Mouse (Mus musculus) liver, embryonic 11.5 days (tissue): ENCODE measurements at regions not wholly inside any gene's neighbourhood (a gene's known extent, or its start where the extent isn't known, plus 50 kb on each side); places are given as distances from the start of the nearest gene placed in this dataset.

Experiments used
- ATAC-seq: fragments of 200-750 bp; cut with Nextera tagmentation; replicated peaks from 2 replicates; pipeline ENCODE4 v1.8.0; 2017; ENCODE audit warnings: moderate number of reproducible peaks, mild to moderate bottlenecking, moderate TSS enrichment, moderate library complexity; ENCODE audit not compliant: low FRiP score
- DNase-seq: peaks from one replicate; pipeline ENCODE4 v3.0.0-alpha.2; 2017; ENCODE audit warnings: low spot score
- H3K27ac ChIP-seq: fragments of 300-500 bp; sonication (generic); 2 replicates; pipeline ENCODE4 v1.5.1; 2014; ENCODE audit warnings: mild to moderate bottlenecking, low read depth, low read length, control low read depth
- H3K27me3 ChIP-seq: fragments of 300-500 bp; sonication (generic); replicated peaks from 2 replicates; pipeline ENCODE4 v1.6.1; 2014; ENCODE audit warnings: low read length, mixed read lengths; ENCODE audit not compliant: control insufficient read depth, insufficient read depth
- H3K36me3 ChIP-seq: fragments of 300-500 bp; sonication (generic); 2 replicates; pipeline ENCODE4 v1.6.1; 2014; ENCODE audit warnings: mild to moderate bottlenecking, low read length, moderate library complexity, mixed read lengths; ENCODE audit not compliant: control insufficient read depth, insufficient read depth
- H3K4me1 ChIP-seq: fragments of 300-500 bp; sonication (generic); replicated peaks from 2 replicates; pipeline ENCODE4 v1.6.1; 2014; ENCODE audit warnings: low read length, mixed read lengths; ENCODE audit not compliant: control insufficient read depth, insufficient read depth
- H3K4me2 ChIP-seq: fragments of 300-500 bp; sonication (generic); 2 replicates; pipeline ENCODE4 v1.6.1; 2014; ENCODE audit warnings: mild to moderate bottlenecking, control low read depth, moderate library complexity
- H3K4me3 ChIP-seq: fragments of 300-500 bp; sonication (generic); 2 replicates; pipeline ENCODE4 v1.5.1; 2014; ENCODE audit warnings: low read depth, low read length, control low read depth
- H3K9ac ChIP-seq: fragments of 300-500 bp; sonication (generic); 2 replicates; pipeline ENCODE4 v1.6.1; 2014; ENCODE audit warnings: low read depth, low read length, control low read depth
- H3K9me3 ChIP-seq: fragments of 300-500 bp; sonication (generic); 2 replicates; pipeline ENCODE4 v1.6.1; 2016; ENCODE audit warnings: low read length, inconsistent platforms, mixed read lengths; ENCODE audit not compliant: control insufficient read depth
- WGBS: fragments of 180-500 bp; shearing (Covaris S2); extraction: QIAGEN DNeasy Blood & Tissue Kit; methylation state at CpG from one replicate; pipeline ENCODE4 v1.1.7; 2014; 5-methylcytosine and 5-hydroxymethylcytosine counted together

DNA sequence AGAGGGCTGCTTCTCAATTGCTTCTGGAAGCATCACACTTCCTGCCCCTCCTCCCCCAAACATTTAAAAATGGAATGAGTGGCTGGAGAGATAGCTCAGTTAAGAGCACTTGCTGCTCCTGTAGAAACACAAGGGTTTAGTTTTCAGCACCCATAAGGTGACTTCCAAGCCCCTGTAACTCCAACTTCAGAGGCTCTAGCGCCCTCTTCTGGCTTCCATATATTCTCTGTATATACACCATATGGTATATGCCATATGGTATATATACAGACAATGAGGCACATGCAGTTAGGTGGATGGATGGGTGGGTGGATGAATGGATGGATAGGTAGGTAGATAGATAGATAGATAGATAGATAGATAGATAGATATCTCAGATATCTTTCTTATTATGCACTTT, 483.2 kb upstream of the Nox3 start:
- Histone ChIP-seq H3K9me3 (no peaks in the 10 kb centered on the region), H3K27me3 (no peaks in the 10 kb centered on the region), H3K9ac (no peak overlapping the region), H3K4me1 (no peaks in the 10 kb centered on the region), H3K27ac (no peak overlapping the region), H3K36me3 (no peaks in the 10 kb centered on the region), H3K4me3 (no peak overlapping the region), H3K4me2 (no peak overlapping the region)
- WGBS, result 45% methylated on average over 1 of the region's 1 CpGs
- DNase-seq (no peak), ATAC-seq (no peak)

DNA sequence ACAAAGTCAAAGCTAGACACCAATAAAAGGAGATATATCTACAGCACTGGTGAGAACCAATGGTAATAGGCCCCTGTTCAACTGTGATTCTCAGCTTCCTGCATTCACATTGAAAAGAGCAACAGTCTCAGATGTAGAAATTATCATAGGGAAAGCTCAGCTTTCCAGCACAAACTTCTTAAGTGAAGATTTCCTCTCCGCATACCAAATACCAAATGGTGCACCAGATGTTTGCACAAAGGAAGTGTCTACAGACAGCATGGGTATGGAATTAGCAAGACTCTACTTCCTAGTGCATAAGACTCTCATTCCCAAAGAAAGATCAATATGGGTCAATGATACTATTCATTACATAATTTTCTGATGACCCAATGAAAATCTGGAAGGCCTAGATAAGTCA, 486.0 kb upstream of the Nox3 start:
- 86% methylated on average over 1 of the region's 1 CpGs for WGBS
- no peaks in the 10 kb centered on the region for H3K9me3 ChIP-seq
- H3K27ac ChIP-seq, result no peak overlapping the region
- H3K36me3 ChIP-seq, result no peaks in the 10 kb centered on the region
- DNase-seq (no peak), ATAC-seq (no peak)
- no peak overlapping the region for H3K9ac ChIP-seq
- no peak overlapping the region for H3K4me2 ChIP-seq
- H3K27me3 ChIP-seq, result no peaks in the 10 kb centered on the region
- H3K4me1 ChIP-seq, result no peaks in the 10 kb centered on the region
- no peak overlapping the region for H3K4me3 ChIP-seq

DNA sequence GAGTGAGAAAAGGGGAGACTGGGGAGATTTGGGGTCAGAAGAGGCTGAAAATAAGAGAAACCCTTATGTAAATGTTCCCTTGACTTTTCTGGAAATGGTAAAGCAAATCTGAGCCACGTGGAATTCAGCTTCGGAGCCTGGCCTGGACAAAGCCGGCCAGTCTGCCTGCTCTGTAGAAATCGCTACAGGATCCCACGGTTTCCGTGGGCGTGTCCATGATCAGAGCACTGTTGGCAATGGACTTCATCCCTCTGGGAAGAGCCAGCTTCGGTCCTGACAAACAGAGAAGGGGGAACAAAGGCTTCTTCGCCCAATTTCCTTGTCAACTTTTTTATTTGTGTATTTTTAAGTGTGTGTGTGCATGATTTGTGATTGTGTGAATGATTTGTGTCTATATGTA, 490.7 kb upstream of the Nox3 start:
- no peak for ATAC-seq
- DNase-seq, result no peak
- Histone ChIP-seq H3K36me3 (no peaks in the 10 kb centered on the region), H3K4me3 (no peak overlapping the region), H3K9me3 (no peaks in the 10 kb centered on the region), H3K4me2 (no peak overlapping the region), H3K27ac (no peak overlapping the region), H3K9ac (no peak overlapping the region), H3K27me3 (no peaks in the 10 kb centered on the region), H3K4me1 (no peaks in the 10 kb centered on the region)
- 69% methylated on average over 9 of the region's 9 CpGs for WGBS

DNA sequence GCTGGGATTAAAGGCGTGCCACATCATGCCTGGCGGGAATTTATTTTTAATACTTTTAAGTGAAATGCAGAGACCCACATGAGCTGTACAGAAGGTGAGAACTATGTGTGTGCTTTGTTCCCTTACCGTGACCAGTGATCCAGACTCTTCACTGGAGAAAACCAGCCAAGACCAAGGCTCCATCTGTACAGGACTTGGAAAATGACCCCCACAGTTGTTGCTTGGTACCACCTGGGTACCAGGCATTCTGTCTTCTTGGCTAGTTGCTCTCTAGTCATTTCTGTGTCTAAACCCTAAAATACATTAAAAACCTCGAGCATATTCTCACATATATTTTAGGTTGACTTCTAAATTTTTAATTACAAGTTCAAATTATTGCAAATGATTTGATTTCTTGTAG, 491.5 kb upstream of the Nox3 start:
- ATAC-seq (no peak), DNase-seq (no peak)
- H3K4me2 ChIP-seq, result no peak overlapping the region
- no peak overlapping the region for H3K4me3 ChIP-seq
- no peaks in the 10 kb centered on the region for H3K9me3 ChIP-seq
- H3K27ac ChIP-seq, result no peak overlapping the region
- no peaks in the 10 kb centered on the region for H3K4me1 ChIP-seq
- no peaks in the 10 kb centered on the region for H3K36me3 ChIP-seq
- no peak overlapping the region for H3K9ac ChIP-seq
- WGBS, result 77% methylated on average over 4 of the region's 4 CpGs
- H3K27me3 ChIP-seq, result no peaks in the 10 kb centered on the region

DNA sequence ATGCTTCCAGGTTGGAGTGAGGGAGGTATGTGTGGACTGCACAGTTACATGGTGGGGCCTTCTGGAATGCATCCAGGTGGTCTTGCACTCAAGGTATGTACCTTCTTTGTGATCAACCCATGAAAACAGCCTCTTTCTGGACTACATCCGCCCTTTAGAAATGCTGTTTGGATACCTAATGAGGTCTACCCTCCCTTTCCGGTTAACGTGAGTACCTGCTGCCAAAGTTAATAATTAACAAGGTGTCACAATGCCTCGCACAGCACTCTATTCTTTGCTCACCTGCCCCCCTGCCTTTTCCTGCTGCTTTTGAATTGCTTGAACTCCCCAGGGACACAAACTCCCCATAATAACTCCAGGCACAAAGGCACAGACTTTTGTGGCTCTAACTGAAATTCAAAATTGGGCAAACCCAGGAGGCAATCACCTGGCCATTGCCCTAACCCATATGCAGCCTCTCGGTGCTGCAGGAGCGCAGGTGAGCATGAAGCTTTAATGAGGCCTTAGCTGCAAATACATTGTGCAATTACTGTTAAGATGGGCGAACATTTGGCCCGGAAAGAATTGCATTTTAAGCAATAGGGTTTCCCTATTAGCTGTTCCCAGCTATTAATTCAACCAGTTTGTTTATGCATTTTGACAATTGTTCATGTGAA, 500.9 kb upstream of the Nox3 start:
- 72% methylated on average over 8 of the region's 8 CpGs for WGBS
- ATAC-seq (no peak), DNase-seq (no peak)
- Histone ChIP-seq H3K9ac (no peak overlapping the region), H3K4me3 (no peak overlapping the region), H3K9me3 (no peaks in the 10 kb centered on the region), H3K4me1 (no peaks in the 10 kb centered on the region), H3K4me2 (no peak overlapping the region), H3K27me3 (no peaks in the 10 kb centered on the region), H3K27ac (no peak overlapping the region), H3K36me3 (no peaks in the 10 kb centered on the region)

DNA sequence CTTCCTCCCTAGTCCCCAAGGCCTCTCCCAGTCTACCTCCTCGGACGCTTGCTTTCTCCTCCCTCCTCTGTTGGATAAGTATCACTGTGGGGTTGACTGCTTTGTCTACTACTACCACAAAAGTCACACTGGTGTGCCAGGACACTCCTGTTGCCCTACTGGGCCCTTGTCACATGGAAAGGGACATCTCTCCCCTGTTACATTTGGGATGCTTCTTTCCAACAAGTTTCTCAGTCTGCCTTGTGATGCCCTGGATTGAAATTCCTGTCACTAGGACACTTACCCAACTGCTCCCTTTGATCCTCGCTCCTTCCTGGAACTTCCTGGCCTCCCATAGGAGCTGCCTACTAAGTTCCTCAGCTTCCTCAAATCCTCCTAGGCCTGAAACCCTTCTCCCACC, 501.9 kb upstream of the Nox3 start:
- Histone ChIP-seq H3K27me3 (no peaks in the 10 kb centered on the region), H3K4me2 (no peak overlapping the region), H3K9me3 (no peaks in the 10 kb centered on the region), H3K4me3 (no peak overlapping the region), H3K36me3 (no peaks in the 10 kb centered on the region), H3K4me1 (no peaks in the 10 kb centered on the region), H3K27ac (no peak overlapping the region), H3K9ac (no peak overlapping the region)
- ATAC-seq, result no peak
- DNase-seq, result no peak
- 62% methylated on average over 3 of the region's 3 CpGs for WGBS

DNA sequence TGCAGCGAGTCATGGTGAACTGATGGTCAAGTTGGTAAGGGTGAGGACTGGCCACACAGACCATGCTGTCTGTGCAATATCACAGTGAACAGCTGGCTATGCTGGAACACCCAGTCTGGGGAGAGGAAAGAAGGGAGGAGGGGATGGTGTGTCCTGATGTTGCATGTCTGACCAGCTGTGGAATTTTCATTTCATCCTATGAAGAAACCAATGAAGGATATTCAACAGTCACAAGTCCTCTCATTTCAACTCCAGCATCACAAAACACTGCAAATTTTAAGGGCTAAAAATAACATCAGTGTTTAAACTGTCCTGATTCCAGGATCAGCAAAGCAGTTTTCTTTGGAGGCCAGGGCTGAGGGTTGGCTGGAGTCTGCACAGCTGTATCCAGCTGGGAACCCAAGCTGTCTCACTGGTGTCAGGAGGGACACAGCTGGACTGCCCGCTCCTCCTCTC, 503.7 kb upstream of the Nox3 start:
- Histone ChIP-seq H3K4me2 (no peak overlapping the region), H3K36me3 (no peaks in the 10 kb centered on the region), H3K9ac (no peak overlapping the region), H3K4me1 (no peaks in the 10 kb centered on the region), H3K27ac (no peak overlapping the region), H3K9me3 (no peaks in the 10 kb centered on the region), H3K27me3 (no peaks in the 10 kb centered on the region), H3K4me3 (no peak overlapping the region)
- 80% methylated on average over 2 of the region's 2 CpGs for WGBS
- DNase-seq, result no peak
- no peak for ATAC-seq

DNA sequence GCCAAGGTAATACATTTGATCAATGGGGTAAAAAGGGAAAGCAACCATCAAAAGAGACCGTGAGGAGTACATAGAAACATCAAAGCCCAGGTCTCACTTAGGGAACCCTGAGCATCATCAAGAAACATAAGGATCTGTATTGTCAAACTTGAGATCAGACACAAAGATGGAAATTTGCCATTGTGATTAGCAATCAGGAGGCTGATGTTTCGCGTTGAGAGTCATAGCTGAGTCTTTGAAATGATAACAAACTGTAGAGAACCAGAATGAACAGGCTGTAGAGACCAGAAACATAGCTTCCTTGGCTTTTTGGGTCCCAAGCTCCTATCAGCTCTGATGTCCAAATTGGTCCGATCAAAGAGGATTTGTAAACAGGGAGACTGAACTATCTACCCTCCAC, 505.2 kb upstream of the Nox3 start:
- Histone ChIP-seq H3K9me3 (no peaks in the 10 kb centered on the region), H3K4me2 (no peak overlapping the region), H3K9ac (no peak overlapping the region), H3K27me3 (no peaks in the 10 kb centered on the region), H3K27ac (no peak overlapping the region), H3K4me3 (no peak overlapping the region), H3K4me1 (no peaks in the 10 kb centered on the region), H3K36me3 (no peaks in the 10 kb centered on the region)
- WGBS, result 77% methylated on average over 4 of the region's 4 CpGs
- no peak for ATAC-seq
- no peak for DNase-seq

DNA sequence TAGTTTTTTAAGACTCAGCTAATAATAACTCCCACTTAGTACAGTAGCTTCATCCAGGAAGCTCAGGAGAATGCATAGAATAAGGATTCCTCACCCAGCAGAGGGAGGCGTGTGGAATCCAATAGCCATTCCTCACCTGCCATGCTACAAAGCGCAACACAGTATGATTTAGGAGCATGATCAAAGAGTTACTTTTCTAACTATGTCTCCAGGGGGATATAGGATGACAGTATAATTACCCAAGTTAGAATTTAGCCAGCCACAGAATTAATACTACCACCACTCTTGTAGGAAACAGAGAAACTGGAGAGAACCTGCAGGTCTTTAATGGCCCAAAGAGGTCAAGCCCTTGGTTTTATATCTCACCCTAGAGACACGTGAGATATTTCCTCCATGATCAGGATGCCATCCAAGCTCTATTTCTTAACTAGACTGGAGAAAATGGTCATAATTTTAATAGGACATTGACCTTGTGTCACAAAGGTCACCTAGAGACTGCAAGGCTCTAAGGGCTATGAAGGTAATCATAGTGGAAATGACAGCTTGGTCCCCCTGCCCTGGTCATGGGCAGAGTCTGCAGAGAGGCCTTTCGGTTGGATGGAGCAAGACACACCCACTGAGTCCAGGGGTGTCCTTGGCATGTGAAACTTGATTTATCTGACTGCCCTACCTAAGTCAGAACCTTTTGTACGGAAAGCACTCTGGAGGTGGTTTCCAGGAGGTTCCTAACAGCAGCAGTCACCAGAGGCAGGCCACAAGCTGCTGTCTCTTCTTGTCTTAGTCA, 512.3 kb upstream of the Nox3 start:
- DNase-seq (no peak), ATAC-seq (no peak)
- 76% methylated on average over 5 of the region's 5 CpGs for WGBS
- Histone ChIP-seq H3K4me3 (no peak overlapping the region), H3K27ac (no peak overlapping the region), H3K27me3 (no peaks in the 10 kb centered on the region), H3K9me3 (no peaks in the 10 kb centered on the region), H3K4me2 (no peak overlapping the region), H3K36me3 (no peaks in the 10 kb centered on the region), H3K4me1 (no peaks in the 10 kb centered on the region), H3K9ac (no peak overlapping the region)
